Mouse (Mus musculus) embryonic facial prominence, embryonic 15.5 days (tissue): ENCODE data around the gene Olfr653. TPM values are rescaled to one million over a fixed set of nuclear protein-coding genes. Genes with fewer than 3 reads are reported as not detected.

Experiments used
- ATAC-seq: fragments of 200-750 bp; cut with Nextera tagmentation; 2 replicates; pipeline ENCODE4 v1.8.0; 2017; ENCODE audit warnings: low read depth, moderate TSS enrichment; ENCODE audit not compliant: insufficient number of reproducible peaks, low FRiP score, low TSS enrichment
- H3K27ac ChIP-seq: fragments of 300-500 bp; sonication (generic); replicated peaks from 2 replicates; pipeline ENCODE4 v1.5.1; 2015; ENCODE audit warnings: mild to moderate bottlenecking, inconsistent platforms
- H3K27me3 ChIP-seq: fragments of 300-500 bp; sonication (generic); 2 replicates; pipeline ENCODE4 v1.6.1; 2015; ENCODE audit warnings: inconsistent platforms
- H3K36me3 ChIP-seq: fragments of 300-500 bp; sonication (generic); 2 replicates; pipeline ENCODE4 v1.6.1; 2015; ENCODE audit warnings: mild to moderate bottlenecking, inconsistent platforms
- H3K4me1 ChIP-seq: fragments of 300-500 bp; sonication (generic); 2 replicates; pipeline ENCODE4 v1.6.1; 2015; ENCODE audit warnings: inconsistent platforms
- H3K4me2 ChIP-seq: fragments of 300-500 bp; sonication (generic); replicated peaks from 2 replicates; pipeline ENCODE4 v1.6.1; 2015; ENCODE audit warnings: mild to moderate bottlenecking, inconsistent platforms
- H3K4me3 ChIP-seq: fragments of 300-500 bp; sonication (generic); replicated peaks from 2 replicates; pipeline ENCODE4 v1.5.1; 2015; ENCODE audit warnings: mild to moderate bottlenecking, inconsistent platforms
- H3K9ac ChIP-seq: fragments of 300-500 bp; sonication (generic); 2 replicates; pipeline ENCODE4 v1.6.1; 2015; ENCODE audit warnings: inconsistent platforms
- H3K9me3 ChIP-seq: fragments of 300-500 bp; sonication (generic); replicated peaks from 2 replicates; pipeline ENCODE4 v1.6.1; 2016; ENCODE audit warnings: inconsistent platforms
- WGBS: fragments of 180-500 bp; shearing (Covaris S2); methylation state at CpG from one replicate; pipeline ENCODE4 v1.1.7; 2015; 5-methylcytosine and 5-hydroxymethylcytosine counted together
- polyA plus RNA-seq: library from polyadenylated mRNA; unstranded; fragments of >200 nt; fragmentation: Nextera tagmentation; extraction: Ambion mirVana; gene quantifications from 2 replicates; pipeline ENCODE4 v1.2.1, GENCODE M21; 2015

Gene Olfr653
- polyA plus RNA-seq, result 0.11 and 0.16 TPM in 2 replicates

GRCm38 (mm10) chr7:104577014-104577413 lies at the start of gene Olfr653:
TSS of gene Olfr653 (plus strand) at chr7:104577314.
- no peak for ATAC-seq
- H3K4me2 ChIP-seq, result no peak within 1 kb of the TSS
- H3K27me3 ChIP-seq, result no peaks in the 10 kb centered on the region
- H3K4me1 ChIP-seq, result no peaks in the 10 kb centered on the region
- H3K9me3 ChIP-seq, result no peaks in the 10 kb centered on the region
- no peak within 1 kb of the TSS for H3K9ac ChIP-seq
- H3K4me3 ChIP-seq, result no peak within 1 kb of the TSS
- 63% methylated on average over 2 of the region's 2 CpGs for WGBS
- no peak within 1 kb of the TSS for H3K27ac ChIP-seq
- no peaks in the 10 kb centered on the region for H3K36me3 ChIP-seq

GRCm38 (mm10) chr7:104549833-104550232 lies 27.3 kb upstream of the Olfr653 start, which contains the start of gene Olfr651:
TSS of gene Olfr651 (plus strand) at chr7:104550133.
- Histone ChIP-seq H3K9ac (no peak within 1 kb of the TSS), H3K36me3 (no peaks in the 10 kb centered on the region), H3K9me3 (no peaks in the 10 kb centered on the region), H3K4me3 (no peak within 1 kb of the TSS), H3K27ac (no peak within 1 kb of the TSS), H3K4me1 (no peaks in the 10 kb centered on the region), H3K4me2 (no peak within 1 kb of the TSS), H3K27me3 (no peaks in the 10 kb centered on the region)
- no peak for ATAC-seq
- 70% methylated on average over 5 of the region's 5 CpGs for WGBS

- H3K9ac ChIP-seq, result no peak overlapping the region
- no peaks in the 10 kb centered on the region for H3K4me1 ChIP-seq
- no peak for ATAC-seq
- no peaks in the 10 kb centered on the region for H3K27me3 ChIP-seq
- 65% methylated on average over 1 of the region's 1 CpGs for WGBS
- no peak overlapping the region for H3K4me2 ChIP-seq
- H3K4me3 ChIP-seq, result no peak overlapping the region
- H3K36me3 ChIP-seq, result no peaks in the 10 kb centered on the region
- no peak overlapping the region for H3K27ac ChIP-seq
- no peaks in the 10 kb centered on the region for H3K9me3 ChIP-seq
Observed at GRCm38 (mm10) chr7:104552700-104553099, 24.4 kb upstream of the Olfr653 start.

GRCm38 (mm10) chr7:104560601-104561000 lies 16.5 kb upstream of the Olfr653 start, which contains the start of gene Olfr652:
TSS of gene Olfr652 (plus strand) at chr7:104560901.
- Histone ChIP-seq H3K9ac (no peak within 1 kb of the TSS), H3K36me3 (no peaks in the 10 kb centered on the region), H3K4me2 (no peak within 1 kb of the TSS), H3K4me1 (no peaks in the 10 kb centered on the region), H3K27me3 (no peaks in the 10 kb centered on the region), H3K4me3 (no peak within 1 kb of the TSS), H3K27ac (no peak within 1 kb of the TSS), H3K9me3 (no peaks in the 10 kb centered on the region)
- ATAC-seq, result no peak

- ATAC-seq, result no peak
- 90% methylated on average over 4 of the region's 4 CpGs for WGBS
- Histone ChIP-seq H3K4me1 (no peaks in the 10 kb centered on the region), H3K4me2 (no peak overlapping the region), H3K9me3 (no peaks in the 10 kb centered on the region), H3K27ac (no peak overlapping the region), H3K27me3 (no peaks in the 10 kb centered on the region), H3K36me3 (no peaks in the 10 kb centered on the region), H3K9ac (no peak overlapping the region), H3K4me3 (no peak overlapping the region)
Observed at GRCm38 (mm10) chr7:104580846-104581245, 3.7 kb downstream of the Olfr653 start.

GRCm38 (mm10) chr7:104581429-104581828 lies 4.3 kb downstream of the Olfr653 start:
- Histone ChIP-seq H3K4me3 (no peak overlapping the region), H3K9ac (no peak overlapping the region), H3K9me3 (no peaks in the 10 kb centered on the region), H3K27me3 (no peaks in the 10 kb centered on the region), H3K36me3 (no peaks in the 10 kb centered on the region), H3K4me1 (no peaks in the 10 kb centered on the region), H3K27ac (no peak overlapping the region), H3K4me2 (no peak overlapping the region)
- no peak for ATAC-seq
- WGBS, result 84% methylated on average over 4 of the region's 4 CpGs

GRCm38 (mm10) chr7:104586725-104587124 lies 9.6 kb downstream of the Olfr653 start, which contains the start of gene Olfr654:
TSS of gene Olfr654 (plus strand) at chr7:104587025.
- Histone ChIP-seq H3K9me3 (no peaks in the 10 kb centered on the region), H3K4me2 (no peak within 1 kb of the TSS), H3K36me3 (no peaks in the 10 kb centered on the region), H3K4me3 (no peak within 1 kb of the TSS), H3K27ac (no peak within 1 kb of the TSS), H3K9ac (no peak within 1 kb of the TSS), H3K27me3 (no peaks in the 10 kb centered on the region), H3K4me1 (no peaks in the 10 kb centered on the region)
- WGBS, result 71% methylated on average over 4 of the region's 4 CpGs
- ATAC-seq, result no peak

GRCm38 (mm10) chr7:104588274-104588673 lies 11.2 kb downstream of the Olfr653 start:
- Histone ChIP-seq H3K4me1 (no peaks in the 10 kb centered on the region), H3K4me2 (no peak overlapping the region), H3K27ac (no peak overlapping the region), H3K27me3 (no peaks in the 10 kb centered on the region), H3K36me3 (no peaks in the 10 kb centered on the region), H3K4me3 (no peak overlapping the region), H3K9ac (no peak overlapping the region), H3K9me3 (no peaks in the 10 kb centered on the region)
- ATAC-seq, result no peak
- WGBS, result 81% methylated on average over 5 of the region's 5 CpGs

GRCm38 (mm10) chr7:104601679-104602078 lies 24.6 kb downstream of the Olfr653 start, which contains the start of gene Olfr655:
TSS of gene Olfr655 (minus strand) at chr7:104601779.
- Histone ChIP-seq H3K9me3 (no peaks in the 10 kb centered on the region), H3K27me3 (no peaks in the 10 kb centered on the region), H3K36me3 (no peaks in the 10 kb centered on the region), H3K4me2 (no peak within 1 kb of the TSS), H3K27ac (no peak within 1 kb of the TSS), H3K4me1 (no peaks in the 10 kb centered on the region), H3K4me3 (no peak within 1 kb of the TSS), H3K9ac (no peak within 1 kb of the TSS)
- no peak for ATAC-seq
- 74% methylated on average over 2 of the region's 2 CpGs for WGBS

- H3K27ac ChIP-seq, result no peak overlapping the region
- no peaks in the 10 kb centered on the region for H3K4me1 ChIP-seq
- 4% methylated on average over 3 of the region's 3 CpGs for WGBS
- no peak overlapping the region for H3K4me2 ChIP-seq
- H3K27me3 ChIP-seq, result no peaks in the 10 kb centered on the region
- H3K4me3 ChIP-seq, result no peak overlapping the region
- H3K36me3 ChIP-seq, result no peaks in the 10 kb centered on the region
- H3K9ac ChIP-seq, result no peak overlapping the region
- no peak for ATAC-seq
- H3K9me3 ChIP-seq, result no peaks in the 10 kb centered on the region
Observed at GRCm38 (mm10) chr7:104603173-104603572, 26.1 kb downstream of the Olfr653 start.

GRCm38 (mm10) chr7:104604727-104605126 lies 27.6 kb downstream of the Olfr653 start:
- Histone ChIP-seq H3K4me2 (no peak overlapping the region), H3K4me3 (no peak overlapping the region), H3K36me3 (no peaks in the 10 kb centered on the region), H3K9ac (no peak overlapping the region), H3K27me3 (no peaks in the 10 kb centered on the region), H3K9me3 (no peaks in the 10 kb centered on the region), H3K4me1 (no peaks in the 10 kb centered on the region), H3K27ac (no peak overlapping the region)
- ATAC-seq, result no peak

- Histone ChIP-seq H3K27ac (no peak within 1 kb of the TSS), H3K4me3 (no peak within 1 kb of the TSS), H3K27me3 (no peaks in the 10 kb centered on the region), H3K4me2 (no peak within 1 kb of the TSS), H3K9ac (no peak within 1 kb of the TSS), H3K4me1 (no peaks in the 10 kb centered on the region), H3K9me3 (no peaks in the 10 kb centered on the region), H3K36me3 (no peaks in the 10 kb centered on the region)
- no peak for ATAC-seq
- 79% methylated on average over 4 of the region's 4 CpGs for WGBS
Observed at GRCm38 (mm10) chr7:104613655-104614054, 36.5 kb downstream of the Olfr653 start, which contains the start of gene Olfr656. TSS of gene Olfr656 (plus strand) at chr7:104613955.
